Mouse (Mus musculus): ENCODE measurements around the gene Pramef25. TPM values are rescaled to one million over a fixed set of nuclear protein-coding genes. Genes with fewer than 3 reads are reported as not detected.
"Not testable (repeated sequence)": the region's sequence is repeated elsewhere in the genome, so short reads cannot be mapped to it uniquely, and the experiment has no call there.

Pramef25 gene
- polyA plus RNA-seq (2016; fragmentation: Nextera tagmentation; extraction: Ambion mirVana) = not detected in 2 replicates

DNA sequence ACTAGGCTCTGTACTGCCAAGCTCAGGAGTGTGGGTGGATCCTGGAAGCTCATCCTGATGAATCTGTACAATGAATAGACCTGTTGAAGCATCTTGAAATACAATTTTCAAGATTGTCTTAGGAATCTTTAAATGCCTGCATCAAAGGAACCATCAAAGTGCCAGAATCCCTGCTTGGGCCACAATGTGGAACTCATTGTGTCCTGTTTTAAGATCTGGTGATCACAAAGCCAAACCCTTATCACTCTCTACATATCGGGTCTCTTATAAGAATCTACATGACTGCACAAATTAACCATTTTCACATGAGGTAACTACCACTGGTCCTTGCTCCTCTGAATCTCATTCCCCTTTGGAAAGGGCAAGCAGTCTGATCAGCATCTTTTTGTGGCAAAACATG lies at the start of gene Pramef25:
Pramef25 (minus strand) TSS at position 101 of the 400 bp plus-strand sequence.
- H3K4me2 ChIP-seq (replicated peaks); ATAC-seq (ENCODE audit: low FRiP score); H3K27me3 ChIP-seq; H3K36me3 ChIP-seq; H3K4me1 ChIP-seq; H3K4me3 ChIP-seq; H3K27ac ChIP-seq; H3K9ac ChIP-seq: not testable (repeated sequence)
- 97% methylated on average over 1 of the region's 1 CpGs for WGBS
- H3K9me3 ChIP-seq (replicated peaks) = peaks cover 20% of the 10 kb centered on the region

- H3K36me3 ChIP-seq; H3K4me2 ChIP-seq (replicated peaks); H3K4me3 ChIP-seq; H3K9me3 ChIP-seq (replicated peaks); H3K27me3 ChIP-seq; ATAC-seq (ENCODE audit: low FRiP score); H3K4me1 ChIP-seq; H3K9ac ChIP-seq; H3K27ac ChIP-seq: not testable (repeated sequence)
- 60% methylated on average over 3 of the region's 3 CpGs for WGBS
These were observed 43.5 kb upstream of the Pramef25 start, which contains the start of gene Pramef17 for GRCm38 (mm10) chr4:143994269-143994668. Gene Pramef17 (minus strand): TSS chr4:143994369.

DNA sequence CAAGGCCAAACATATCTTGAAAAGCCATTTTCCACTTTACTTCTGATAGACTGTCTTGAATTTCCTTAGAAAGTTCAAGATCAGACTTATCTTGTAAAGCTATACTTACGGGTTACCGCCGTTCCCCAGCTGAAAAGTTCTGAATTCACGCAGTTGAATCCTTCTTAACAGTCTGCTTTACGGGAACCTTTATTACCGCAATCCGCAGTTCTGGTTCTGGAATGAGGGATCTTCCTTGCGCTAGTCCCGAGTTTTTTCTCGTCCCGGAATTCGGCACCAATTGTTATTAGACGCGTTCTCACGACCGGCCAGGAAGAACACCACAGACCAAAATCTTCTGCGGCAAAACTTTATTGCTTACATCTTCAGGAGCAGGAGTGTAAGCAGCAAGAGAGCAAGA lies 37.3 kb upstream of the Pramef25 start:
- H3K27me3 ChIP-seq; H3K4me2 ChIP-seq (replicated peaks); H3K9ac ChIP-seq; H3K4me1 ChIP-seq; H3K9me3 ChIP-seq (replicated peaks); ATAC-seq (ENCODE audit: low FRiP score); H3K27ac ChIP-seq; H3K36me3 ChIP-seq; H3K4me3 ChIP-seq: not testable (repeated sequence)
- 95% methylated on average over 16 of the region's 17 CpGs for whole genome bisulfite sequencing

- H3K9me3 ChIP-seq (replicated peaks); H3K36me3 ChIP-seq; H3K27me3 ChIP-seq; H3K4me3 ChIP-seq; H3K27ac ChIP-seq; ATAC-seq (ENCODE audit: low FRiP score); H3K4me2 ChIP-seq (replicated peaks); H3K9ac ChIP-seq; H3K4me1 ChIP-seq: not testable (repeated sequence)
- 85% methylated on average over 13 of the region's 17 CpGs for WGBS
These were observed 36.7 kb upstream of the Pramef25 start for GRCm38 (mm10) chr4:143987475-143987941.

GRCm38 (mm10) chr4:143985733-143986132 lies 34.9 kb upstream of the Pramef25 start:
- H3K4me3 ChIP-seq; H3K4me2 ChIP-seq (replicated peaks); H3K36me3 ChIP-seq; H3K9me3 ChIP-seq (replicated peaks); H3K27me3 ChIP-seq; ATAC-seq (ENCODE audit: low FRiP score); H3K9ac ChIP-seq; H3K4me1 ChIP-seq; H3K27ac ChIP-seq: not testable (repeated sequence)
- WGBS = 94% methylated on average over 4 of the region's 9 CpGs

GRCm38 (mm10) chr4:143985165-143985564 lies 34.3 kb upstream of the Pramef25 start:
- ATAC-seq (ENCODE audit: low FRiP score); H3K4me1 ChIP-seq; H3K9ac ChIP-seq; H3K9me3 ChIP-seq (replicated peaks); H3K27ac ChIP-seq; H3K36me3 ChIP-seq; H3K4me2 ChIP-seq (replicated peaks); H3K4me3 ChIP-seq; H3K27me3 ChIP-seq: not testable (repeated sequence)
- WGBS = no CpG with 5 or more reads among the region's 7 CpGs

- H3K4me1 ChIP-seq; H3K27ac ChIP-seq; H3K4me2 ChIP-seq (replicated peaks); ATAC-seq (ENCODE audit: low FRiP score); H3K9me3 ChIP-seq (replicated peaks); H3K27me3 ChIP-seq; H3K4me3 ChIP-seq; H3K9ac ChIP-seq; H3K36me3 ChIP-seq: not testable (repeated sequence)
- 56% methylated on average over 1 of the region's 1 CpGs for WGBS
These were observed 32.6 kb upstream of the Pramef25 start for GRCm38 (mm10) chr4:143983446-143983845.

GRCm38 (mm10) chr4:143966850-143967249 lies 16.0 kb upstream of the Pramef25 start, which contains the start of gene Gm13101:
Gene Gm13101 (minus strand): TSS chr4:143966950.
- not testable (repeated sequence) for H3K4me1 ChIP-seq; H3K9ac ChIP-seq; H3K4me2 ChIP-seq (replicated peaks); H3K36me3 ChIP-seq; ATAC-seq (ENCODE audit: low FRiP score); H3K4me3 ChIP-seq; H3K27ac ChIP-seq; H3K27me3 ChIP-seq
- 57% methylated on average over 2 of the region's 2 CpGs for WGBS
- peaks cover 10% of the 10 kb centered on the region; the same call in 1 of the 2 replicates for H3K9me3 ChIP-seq (replicated peaks)

- not testable (repeated sequence) for H3K36me3 ChIP-seq; H3K4me1 ChIP-seq; ATAC-seq (ENCODE audit: low FRiP score); H3K4me3 ChIP-seq; H3K27me3 ChIP-seq; H3K4me2 ChIP-seq (replicated peaks); H3K9ac ChIP-seq; H3K27ac ChIP-seq
- peaks cover 19% of the 10 kb centered on the region for H3K9me3 ChIP-seq (replicated peaks)
- WGBS = 93% methylated on average over 1 of the region's 1 CpGs
These were observed 50.5 kb downstream of the Pramef25 start, which contains the start of gene Pramef6 for GRCm38 (mm10) chr4:143900280-143900679. Gene Pramef6 (minus strand): TSS chr4:143900380.

Other genes with a start within 250 kb of the Pramef25 start
- gene Gm13089, start 248.3 kb downstream of the Pramef25 start, polyA plus RNA-seq (2016; fragmentation: Nextera tagmentation; extraction: Ambion mirVana) = not detected in 2 replicates
- not detected in 2 replicates for gene Gm13078, start 231.6 kb downstream of the Pramef25 start, polyA plus RNA-seq (2016; fragmentation: Nextera tagmentation; extraction: Ambion mirVana)
- gene Gm13023, start 161.7 kb downstream of the Pramef25 start, polyA plus RNA-seq (2016; fragmentation: Nextera tagmentation; extraction: Ambion mirVana) = not detected in 2 replicates
- not detected in 2 replicates for gene Gm13084, start 134.9 kb downstream of the Pramef25 start, polyA plus RNA-seq (2016; fragmentation: Nextera tagmentation; extraction: Ambion mirVana)
- not detected in 2 replicates for gene Gm13103, start 104.5 kb downstream of the Pramef25 start, polyA plus RNA-seq (2016; fragmentation: Nextera tagmentation; extraction: Ambion mirVana)
- not detected in 2 replicates for gene Pramef6, start 50.6 kb downstream of the Pramef25 start, polyA plus RNA-seq (2016; fragmentation: Nextera tagmentation; extraction: Ambion mirVana)
- not detected in 2 replicates for gene Gm13101, start 15.9 kb upstream of the Pramef25 start, polyA plus RNA-seq (2016; fragmentation: Nextera tagmentation; extraction: Ambion mirVana)
- not detected in 2 replicates for gene Pramef17, start 43.4 kb upstream of the Pramef25 start, polyA plus RNA-seq (2016; fragmentation: Nextera tagmentation; extraction: Ambion mirVana)
- not detected in 2 replicates for gene Pramel4, start 108.1 kb upstream of the Pramef25 start, polyA plus RNA-seq (2016; fragmentation: Nextera tagmentation; extraction: Ambion mirVana)
- gene Gm13102, start 155.5 kb upstream of the Pramef25 start, polyA plus RNA-seq (2016; fragmentation: Nextera tagmentation; extraction: Ambion mirVana) = not detected in 2 replicates
- not detected in 2 replicates for gene Oog3, start 211.6 kb upstream of the Pramef25 start, polyA plus RNA-seq (2016; fragmentation: Nextera tagmentation; extraction: Ambion mirVana)
- not detected in 2 replicates for gene Oog2, start 239.7 kb upstream of the Pramef25 start, polyA plus RNA-seq (2016; fragmentation: Nextera tagmentation; extraction: Ambion mirVana)

Measured in hindbrain, embryonic 12.5 days (tissue).